Mouse (Mus musculus): Measurements from ENCODE around the gene Slc35a5. TPM values are rescaled to one million over a fixed set of nuclear protein-coding genes. Genes with fewer than 3 reads are reported as not detected.

Slc35a5 gene
- total and polyA plus RNA-seq, 3 experiments, result 3.9 to 5.2 TPM; not detected in 1

GRCm38 (mm10) chr16:45097467-45097866, 61.0 kb downstream of the Slc35a5 start:
- Histone ChIP-seq H3K4me3 (ENCODE audit: control insufficient read depth in 1 of 2, insufficient read depth in 1 of 2, low read depth in 2 of 2, low read length in 2 of 2) (no peak overlapping the region), H3K4me1 (ENCODE audit: control insufficient read depth in 1 of 2, insufficient read depth in 2 of 2, low read length in 2 of 2) (no peaks in the 10 kb centered on the region; a peak in 1 of 4 replicates), H3K79me2 (ENCODE audit: control insufficient read depth, insufficient read depth, low read length, poor library complexity) (no peaks in the 10 kb centered on the region), H3K36me3 (ENCODE audit: control insufficient read depth in 1 of 2, insufficient read depth in 2 of 2, low read length in 2 of 2) (no peaks in the 10 kb centered on the region), H3K27ac (ENCODE audit: control insufficient read depth, low read depth, low read length) (no peak overlapping the region), H3K9ac (ENCODE audit: control insufficient read depth, low read depth, low read length, poor library complexity, severe bottlenecking) (no peak overlapping the region), H3K27me3 (ENCODE audit: control insufficient read depth in 1 of 2, insufficient read depth in 2 of 2, low read length in 2 of 2) (peaks cover 2 to 4% of the 10 kb centered on the region in 2 experiments), H3K9me3 (replicated peaks; ENCODE audit: insufficient read depth, low read length) (no peaks in the 10 kb centered on the region)
- peak; percentile 17 for DNase-seq (ENCODE audit: low read depth, low spot score)
- TF ChIP-seq UBTF (IDR thresholded peaks at IDR 0.05; ENCODE audit: borderline replicate concordance, insufficient read depth, low read depth, low read length), result no peak
- no peak for TF ChIP-seq GABPA (IDR thresholded peaks at IDR 0.05; ENCODE audit: low read depth, low read length)
- no peak for TF ChIP-seq TCF12 (IDR thresholded peaks at IDR 0.05; ENCODE audit: low read depth, low read length)
- no peak for TF ChIP-seq JUND (IDR thresholded peaks at IDR 0.05; ENCODE audit: low read depth, low read length)
- no peak for TF ChIP-seq GATA1 (IDR thresholded peaks at IDR 0.05; ENCODE audit: low read depth, low read length)
- TF ChIP-seq ZKSCAN1 (IDR thresholded peaks at IDR 0.05; ENCODE audit: low read depth, low read length), result no peak
- no peak for TF ChIP-seq MXI1 (IDR thresholded peaks at IDR 0.05; ENCODE audit: low read depth, low read length)
- TF ChIP-seq MYB (IDR thresholded peaks at IDR 0.05; ENCODE audit: low read depth, low read length), result no peak
- no peak for TF ChIP-seq CHD2 (IDR thresholded peaks at IDR 0.05; ENCODE audit: low read length)
- TF ChIP-seq MAZ (IDR thresholded peaks at IDR 0.05; ENCODE audit: low read depth, low read length), result no peak
- no peak for TF ChIP-seq TAL1 (IDR thresholded peaks at IDR 0.05; ENCODE audit: low read length)
- no peak for TF ChIP-seq SIN3A (IDR thresholded peaks at IDR 0.05; ENCODE audit: low read length)
- TF ChIP-seq BHLHE40 (IDR thresholded peaks at IDR 0.05; ENCODE audit: borderline replicate concordance, low read depth, low read length), result no peak
- no peak for TF ChIP-seq ZMIZ1 (IDR thresholded peaks at IDR 0.05; ENCODE audit: low read depth, low read length)

- Histone ChIP-seq H3K79me2 (ENCODE audit: control insufficient read depth, insufficient read depth, low read length, poor library complexity) (no peaks in the 10 kb centered on the region), H3K9ac (ENCODE audit: control insufficient read depth, low read depth, low read length, poor library complexity, severe bottlenecking) (no peak overlapping the region), H3K9me3 (replicated peaks; ENCODE audit: insufficient read depth, low read length) (no peaks in the 10 kb centered on the region), H3K4me3 (ENCODE audit: control insufficient read depth in 1 of 2, insufficient read depth in 1 of 2, low read depth in 2 of 2, low read length in 2 of 2) (no peak overlapping the region), H3K27me3 (ENCODE audit: control insufficient read depth in 1 of 2, insufficient read depth in 2 of 2, low read length in 2 of 2) (peaks cover 2 to 4% of the 10 kb centered on the region in 2 experiments), H3K27ac (ENCODE audit: control insufficient read depth, low read depth, low read length) (no peak overlapping the region), H3K4me1 (ENCODE audit: control insufficient read depth in 1 of 2, insufficient read depth in 2 of 2, low read length in 2 of 2) (no peaks in the 10 kb centered on the region; a peak in 1 of 4 replicates), H3K36me3 (ENCODE audit: control insufficient read depth in 1 of 2, insufficient read depth in 2 of 2, low read length in 2 of 2) (no peaks in the 10 kb centered on the region)
- TF ChIP-seq ZNF384 (IDR thresholded peaks at IDR 0.05; ENCODE audit: low read depth, low read length) (no peak), CHD2 (IDR thresholded peaks at IDR 0.05; ENCODE audit: low read length) (no peak), MYC (IDR thresholded peaks at IDR 0.05; ENCODE audit: low read depth, low read length) (no peak)
- DNase-seq (ENCODE audit: low read depth, low spot score), result no peak
Observed at GRCm38 (mm10) chr16:45095561-45096482, 62.7 kb downstream of the Slc35a5 start.
